Mouse (Mus musculus) left cerebral cortex, postnatal 14 days (tissue): ENCODE measurements around the gene Grhpr. TPM values are rescaled to one million over a fixed set of nuclear protein-coding genes. Genes with fewer than 3 reads are reported as not detected.
A peak's percentile ranks its signal among the peaks of the same experiment; 100 is the strongest.
"Not testable (repeated sequence)": the region's sequence is repeated elsewhere in the genome, so short reads cannot be mapped to it uniquely, and the experiment has no call there.

Experiments
- DNase-seq, 2 experiments: peaks; one replicate each; pipeline ENCODE4 v3.0.0; 2021 to 2022; ENCODE audit warnings: low spot score in 2 of 2, mixed read lengths in 1 of 2
- intact Hi-C: fragments of 180-260 bp; cut with DNase I; formaldehyde crosslinking; loops from one replicate; pipeline ENCODE4 v1.15.1; 2025
- total RNA-seq, 2 experiments: library from RNA; stranded (reverse); gene quantifications; 2 replicates each; pipeline ENCODE4 v1.2.3; 2021

The Grhpr gene
- total RNA-seq, 2 experiments from 2014 or later, result 13.7 to 17.2 TPM

- intact Hi-C loops, result loop anchor here (5.0 kb wide), 1 partner anchor 39 kb away; no protein-coding TSS in a partner anchor
- DNase-seq, result no peak
Measured at GRCm38 (mm10) chr4:45010806-45011415, 29.7 kb downstream of the Grhpr start.

DNA sequence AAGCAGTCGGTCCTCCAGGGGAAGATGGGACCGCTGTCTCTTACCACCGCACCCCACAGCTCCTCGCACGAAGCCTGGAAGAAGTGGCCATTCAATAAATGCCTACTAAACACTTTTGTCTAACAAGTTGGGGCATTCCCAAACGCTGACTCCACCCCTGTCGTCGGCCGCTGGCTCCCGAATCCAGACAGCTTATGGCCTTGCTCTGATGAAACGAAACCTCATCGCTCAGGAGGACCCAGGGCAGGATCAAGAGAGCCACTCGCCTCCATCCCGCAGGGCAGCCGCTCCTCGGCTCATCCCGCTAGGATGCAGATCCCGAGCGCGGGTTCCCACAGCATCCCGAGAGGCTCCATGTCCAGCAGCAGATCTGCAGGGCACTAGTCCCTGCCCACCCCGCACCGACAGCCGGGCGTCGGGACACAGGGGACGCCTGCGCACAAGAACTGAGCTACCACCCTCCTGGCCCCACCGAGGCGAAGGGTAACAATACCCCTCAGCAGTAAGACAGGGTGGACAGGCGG lies 30.4 kb downstream of the Grhpr start:
- intact Hi-C loops, result loop anchor here (5.0 kb wide), 1 partner anchor 39 kb away; no protein-coding TSS in a partner anchor
- peak; percentile 42 to 46 for DNase-seq

DNA sequence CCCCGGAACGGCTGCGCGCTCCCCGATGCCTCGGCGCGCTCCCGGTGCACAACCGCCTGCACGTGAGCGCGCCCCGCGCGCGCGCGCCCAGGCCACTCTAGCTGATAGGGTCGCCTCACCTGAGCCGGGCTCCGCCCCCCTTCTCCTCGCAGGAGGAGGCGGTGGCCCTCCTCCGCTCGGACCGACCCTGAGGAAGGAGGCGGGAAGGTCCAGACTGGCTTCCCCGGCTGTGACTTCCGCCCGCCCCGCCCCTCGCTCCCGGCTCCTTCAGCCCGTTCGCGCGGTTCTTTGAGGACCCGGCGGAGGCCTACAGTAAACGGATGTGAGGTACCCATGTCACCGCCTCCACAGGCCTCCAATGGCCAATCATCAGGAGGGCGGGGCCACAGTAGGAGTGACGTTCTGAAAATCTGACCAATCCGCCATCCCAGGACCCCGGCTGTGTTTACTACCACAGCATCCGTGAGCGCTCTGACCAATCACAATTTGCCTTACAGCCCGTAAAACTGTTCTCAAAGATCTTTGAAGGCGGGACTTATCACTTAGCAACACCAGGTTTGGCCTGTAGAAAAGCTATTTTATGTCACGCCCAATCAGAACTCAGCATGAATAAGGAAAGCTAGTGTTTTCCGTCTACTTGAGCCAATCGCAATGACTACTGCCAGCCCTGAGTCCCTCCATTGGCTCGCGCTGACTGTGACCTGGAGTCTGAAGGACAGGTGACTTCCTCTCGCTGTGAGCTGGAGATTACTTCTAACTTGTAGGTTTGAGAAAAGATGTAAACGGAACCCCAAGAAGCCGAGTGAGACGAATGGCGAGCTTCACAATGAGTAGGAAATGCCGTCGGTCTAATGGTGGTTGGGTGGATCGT lies 31.1 kb downstream of the Grhpr start, which contains the start of gene Zbtb5:
Gene Zbtb5, minus strand, starts transcription at position 308 of the 871 bp plus-strand sequence.
- intact Hi-C loops, result loop anchor here (5.0 kb wide), 1 partner anchor 40 kb away; no protein-coding TSS in a partner anchor
- peak; percentile 100 for DNase-seq

DNA sequence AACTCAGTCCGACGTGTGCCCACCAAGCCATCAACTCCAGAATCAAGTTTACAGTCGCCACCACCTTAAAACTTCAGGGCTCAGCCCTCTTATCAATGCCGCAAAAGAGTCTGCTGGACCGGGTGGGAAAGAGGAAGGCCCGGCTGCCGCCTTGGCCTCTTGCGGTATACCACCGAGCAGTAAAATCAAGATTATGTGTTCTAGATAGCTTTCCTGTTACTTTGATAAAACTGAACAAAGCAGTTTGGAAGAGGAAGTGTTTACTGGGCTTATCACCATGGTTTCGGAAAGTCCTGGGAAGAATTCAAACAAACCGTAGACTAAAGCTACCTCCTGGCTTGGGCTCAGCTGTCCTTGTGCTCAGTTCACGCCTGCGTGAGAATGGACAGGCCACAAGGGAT lies 31.8 kb downstream of the Grhpr start:
- intact Hi-C loops, result loop anchor here (5.0 kb wide), 1 partner anchor 41 kb away; no protein-coding TSS in a partner anchor
- DNase-seq, result no peak

- intact Hi-C loops, result loop anchor here (5.0 kb wide), 1 partner anchor 41 kb away; no protein-coding TSS in a partner anchor
- DNase-seq, result no peak
Measured at GRCm38 (mm10) chr4:45013537-45013936, 32.3 kb downstream of the Grhpr start.

DNA sequence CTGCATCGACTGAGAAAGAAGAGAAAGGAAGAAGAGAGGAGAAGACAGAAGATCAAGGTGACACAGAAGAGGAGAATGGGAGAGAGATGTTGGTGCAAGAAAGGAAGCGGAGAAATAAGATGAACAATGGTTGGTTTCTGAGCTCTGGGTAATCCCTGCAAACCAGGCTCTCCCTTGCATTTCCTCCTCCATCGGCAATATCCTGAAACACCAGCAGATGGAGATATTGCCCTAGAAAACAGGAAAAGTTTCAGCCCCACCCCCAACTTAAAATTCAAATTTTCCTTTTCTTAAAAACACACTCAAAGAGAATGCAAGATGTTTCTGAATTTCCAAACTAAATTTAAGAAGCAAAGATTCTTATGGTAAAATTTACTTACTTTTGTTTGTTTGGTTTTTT lies 34.4 kb downstream of the Grhpr start:
- DNase-seq, result peak; percentile 76 to 83
- intact Hi-C loops, result loop anchor here (5.0 kb wide), 3 partner anchors 92 to 392 kb away; partner anchors contain the start of genes Slc25a51 and Tomm5

GRCm38 (mm10) chr4:45018452-45018980 lies 37.3 kb downstream of the Grhpr start, which contains the start of gene Polr1e:
Gene Polr1e, plus strand, starts transcription at chr4:45018583.
- intact Hi-C loops, result loop anchor here (5.0 kb wide), 3 partner anchors 89 to 389 kb away; partner anchors contain the start of genes Slc25a51 and Tomm5
- DNase-seq, result peak; percentile 84 to 88

GRCm38 (mm10) chr4:45019009-45019408 lies 37.8 kb downstream of the Grhpr start:
- intact Hi-C loops, result loop anchor here (5.0 kb wide), 3 partner anchors 88 to 388 kb away; partner anchors contain the start of genes Slc25a51 and Tomm5
- DNase-seq, result no peak

- DNase-seq, result no peak
- intact Hi-C loops, result no loop called here
Measured at GRCm38 (mm10) chr4:45026459-45026858, 45.3 kb downstream of the Grhpr start.

GRCm38 (mm10) chr4:45032586-45032985 lies 51.4 kb downstream of the Grhpr start:
- no peak for DNase-seq
- intact Hi-C loops, result no loop called here

DNA sequence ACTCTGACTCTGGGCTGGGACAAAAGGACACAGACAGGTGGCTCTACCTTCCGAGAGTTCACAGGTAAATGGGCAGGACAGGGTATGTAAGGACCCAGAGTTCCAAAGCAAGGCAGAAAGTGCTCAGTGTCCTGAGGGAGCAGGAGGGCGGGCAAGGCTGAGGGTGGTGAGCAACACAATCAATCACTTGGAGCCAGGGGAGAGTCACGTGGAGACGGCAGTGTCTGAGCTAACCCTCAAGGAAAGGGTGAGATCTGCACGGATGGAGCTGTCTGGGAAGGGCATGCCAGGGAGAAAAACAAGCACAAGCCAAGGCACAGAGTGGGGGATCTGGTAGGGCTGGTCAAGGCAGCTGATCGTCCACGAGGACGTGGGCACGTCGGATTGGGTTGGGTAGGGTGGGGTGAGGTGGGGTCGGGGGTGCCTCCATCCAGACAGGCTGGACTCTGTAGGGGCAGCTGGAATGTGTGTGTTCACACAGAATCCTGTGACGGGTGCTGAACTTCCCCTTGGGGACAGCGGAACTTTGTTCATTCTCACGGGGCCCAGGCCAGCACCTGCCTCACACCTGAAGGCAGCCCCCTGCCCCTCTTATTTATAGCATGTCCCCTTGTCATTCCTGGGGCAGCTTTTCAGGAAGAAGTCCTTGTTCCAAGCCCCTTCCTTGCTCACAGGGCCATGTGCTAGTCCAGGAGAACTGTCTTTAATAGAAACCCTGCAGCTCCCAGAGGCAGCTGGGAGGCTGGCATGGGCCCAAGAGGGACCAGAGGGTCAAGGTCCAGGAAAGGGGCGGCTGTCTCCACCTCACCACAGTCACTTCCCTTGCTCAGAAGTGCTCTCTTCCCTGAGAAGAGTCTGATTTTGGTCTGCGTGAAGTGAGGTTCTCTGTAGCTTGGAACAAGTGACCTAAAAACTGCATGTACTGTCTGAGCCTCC lies 53.8 kb downstream of the Grhpr start:
- intact Hi-C loops, result no loop called here
- DNase-seq, result no peak

DNA sequence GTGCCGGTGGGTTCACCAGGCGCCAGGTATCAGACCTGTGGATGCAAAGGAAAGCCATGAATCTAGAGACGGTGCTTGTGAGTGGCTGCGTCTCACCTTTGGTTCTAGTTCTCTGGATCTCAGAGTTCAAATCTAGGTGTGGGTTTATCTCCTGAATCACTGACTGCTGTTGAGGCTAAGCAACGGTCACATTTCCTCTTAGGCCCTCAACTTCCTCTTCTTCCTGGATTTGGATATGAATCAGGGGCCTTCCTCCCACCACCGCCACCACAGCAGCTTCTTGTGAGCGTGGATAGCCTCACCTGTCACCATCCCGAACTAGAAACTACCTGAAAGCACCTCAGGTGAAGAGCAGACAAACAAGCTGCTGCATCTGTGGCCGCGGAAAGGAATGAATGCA lies 54.9 kb downstream of the Grhpr start:
- intact Hi-C loops, result no loop called here
- DNase-seq, result no peak

DNA sequence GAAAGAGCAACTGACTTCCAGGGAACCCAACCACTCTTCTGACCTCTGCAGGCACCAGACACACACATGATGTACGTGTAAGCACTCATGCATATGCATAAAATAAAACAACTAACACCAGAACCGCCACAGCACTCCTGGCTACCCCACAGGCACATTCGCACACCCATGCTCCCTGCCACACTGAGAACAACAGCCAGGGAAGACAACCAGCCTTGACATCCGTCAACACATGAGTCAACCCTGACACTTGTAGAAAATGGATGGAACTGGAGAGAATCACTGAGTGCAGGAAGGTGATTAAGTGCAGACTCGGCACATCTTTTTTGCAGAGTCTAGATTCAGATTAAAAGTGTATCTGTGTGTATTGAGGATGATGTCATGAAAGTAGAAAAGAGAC lies 55.4 kb downstream of the Grhpr start:
- no peak for DNase-seq
- intact Hi-C loops, result no loop called here

GRCm38 (mm10) chr4:45037455-45038410 lies 56.5 kb downstream of the Grhpr start:
- no peak for DNase-seq
- intact Hi-C loops, result no loop called here

DNA sequence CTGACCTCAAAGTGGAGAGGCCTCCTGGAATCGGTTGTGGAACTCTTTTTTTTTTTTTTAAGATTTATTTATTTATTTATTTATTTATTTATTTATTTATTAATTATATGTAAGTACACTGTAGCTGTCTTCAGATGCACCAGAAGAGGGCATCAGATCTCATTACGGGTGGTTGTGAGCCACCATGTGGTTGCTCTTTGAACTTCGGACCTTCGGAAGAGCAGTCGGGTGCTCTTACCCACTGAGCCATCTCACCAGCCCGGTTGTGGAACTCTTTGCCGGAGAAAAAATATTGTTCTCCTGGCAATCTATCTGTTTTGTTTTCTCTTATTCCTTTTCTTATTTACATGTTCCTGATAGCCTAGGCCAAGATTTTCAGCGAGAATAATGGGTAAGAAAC lies 57.7 kb downstream of the Grhpr start:
- DNase-seq, intact Hi-C loops: not testable (repeated sequence)

DNA sequence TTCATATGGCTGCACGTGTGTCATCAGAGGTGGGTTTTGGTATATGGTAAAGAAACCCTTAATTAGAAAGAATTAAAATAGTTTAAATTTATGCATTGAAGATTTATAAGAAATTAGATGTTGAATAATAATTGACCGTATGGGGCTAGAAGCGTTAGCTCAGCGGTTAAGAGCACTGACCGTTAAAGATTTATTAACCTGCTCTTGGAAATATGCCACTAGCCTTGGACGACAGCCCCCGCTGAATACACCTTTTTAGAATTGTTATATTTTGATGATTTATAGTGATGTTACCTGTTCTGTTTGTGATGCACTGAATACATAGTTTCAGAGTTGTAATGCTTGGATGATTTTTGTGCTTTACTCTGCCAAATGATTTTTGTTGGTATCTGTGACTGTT lies 58.4 kb downstream of the Grhpr start:
- DNase-seq, intact Hi-C loops: not testable (repeated sequence)
